Mouse (Mus musculus): ENCODE results near the gene 4933407L21Rik.

4933407L21Rik gene

DNA sequence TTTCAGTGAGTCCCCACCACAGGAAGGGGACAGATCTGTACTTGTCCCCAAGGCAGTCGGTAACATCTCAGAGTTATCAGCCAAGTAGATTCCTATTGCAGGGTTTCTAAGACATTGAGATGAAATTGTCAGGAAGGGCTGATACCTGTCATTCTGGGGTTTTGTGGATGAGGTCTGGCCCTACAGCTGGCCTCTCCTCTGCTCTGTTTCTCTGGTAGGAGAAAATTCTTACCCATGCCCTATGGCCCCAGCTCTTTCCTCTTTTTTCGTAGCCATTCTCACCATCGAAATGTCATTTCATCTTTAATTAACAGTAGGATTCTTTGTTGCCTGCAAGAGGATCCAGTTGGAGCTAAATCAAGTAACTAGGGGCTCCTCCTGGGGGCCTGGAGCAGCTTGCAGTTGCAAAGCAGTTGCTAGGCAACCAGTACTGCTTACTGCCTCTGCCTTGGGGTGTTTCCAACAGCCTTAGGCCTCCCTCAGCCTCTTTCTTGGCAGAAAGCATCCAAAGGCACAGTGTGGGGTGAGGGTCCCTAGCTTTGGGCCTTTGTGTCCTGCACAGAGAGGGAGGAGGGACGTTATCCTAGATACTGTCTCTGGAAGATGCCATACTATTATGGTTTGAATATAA, at the start of gene 4933407L21Rik:
Gene 4933407L21Rik (plus strand): TSS at position 427 of the 631 bp plus-strand sequence.
- no peak for DNase-seq

DNA sequence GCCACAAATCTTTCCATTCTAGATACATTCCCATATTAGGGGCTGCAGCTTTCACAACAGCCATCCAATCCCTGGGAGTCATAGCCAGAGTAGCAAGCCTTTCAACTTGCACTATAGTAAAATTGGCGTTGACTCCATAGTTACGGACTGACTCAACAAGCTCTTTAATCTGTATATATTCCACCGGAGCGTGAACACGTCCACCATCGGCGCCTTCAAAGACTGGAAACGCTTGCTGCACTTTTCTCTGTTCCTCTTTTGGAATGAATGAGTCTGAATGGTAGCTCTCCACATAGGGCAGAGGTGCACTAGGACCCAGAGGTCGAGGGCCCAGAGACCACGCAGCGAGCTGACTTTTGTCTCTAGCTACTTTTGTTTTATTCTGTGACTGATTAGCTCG, 46.3 kb upstream of the 4933407L21Rik start:
- DNase-seq, result no peak

DNA sequence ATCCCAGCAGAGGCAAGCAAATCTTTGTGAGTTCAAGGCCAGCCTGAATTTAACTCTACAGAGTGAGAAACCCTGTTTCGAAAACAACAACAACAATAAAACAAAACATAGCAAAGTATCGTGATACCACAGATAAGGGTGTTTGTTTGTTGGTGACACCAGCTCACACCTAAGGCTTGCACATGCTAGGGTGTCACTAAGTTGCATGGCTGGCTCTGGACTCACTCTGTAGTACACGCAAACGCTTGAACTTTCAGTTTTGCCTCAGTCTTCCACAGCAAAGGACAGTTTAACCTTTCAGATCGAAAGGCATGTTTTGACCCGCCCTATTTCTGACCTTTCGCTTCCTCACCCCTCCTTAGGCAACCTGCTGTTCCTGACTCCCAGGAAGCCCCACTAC, 41.1 kb upstream of the 4933407L21Rik start:
- no peak for DNase-seq

DNA sequence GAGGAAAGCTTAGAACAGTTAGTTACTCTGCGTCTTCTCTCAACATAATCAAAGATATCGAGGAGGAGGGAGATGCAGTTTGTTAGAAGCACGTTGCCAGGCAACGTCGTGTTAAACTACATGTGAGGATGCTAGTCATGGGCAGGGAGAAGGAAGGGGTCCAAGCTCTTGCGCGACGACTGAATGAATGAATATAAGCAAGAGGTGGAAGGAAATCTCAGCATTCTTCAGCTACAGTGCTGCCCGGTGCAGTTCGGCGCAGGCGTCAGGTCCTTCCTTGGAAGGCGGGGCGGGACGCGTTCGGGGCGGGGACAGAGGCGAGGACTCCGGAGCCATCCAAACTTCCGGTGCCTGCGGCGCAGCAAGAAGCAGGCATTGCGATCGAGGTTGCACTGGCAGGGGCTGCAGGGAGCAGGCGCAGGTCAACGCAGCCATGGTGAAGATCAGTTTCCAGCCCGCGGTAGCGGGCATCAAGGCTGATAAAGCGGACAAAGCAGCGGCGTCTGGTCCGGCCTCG, 34.0 kb upstream of the 4933407L21Rik start, which contains the start of gene Itm2c:
Gene Itm2c (plus strand): TSS at position 51 of the 517 bp plus-strand sequence.
- DNase-seq, result peak; percentile 63 to 76

DNA sequence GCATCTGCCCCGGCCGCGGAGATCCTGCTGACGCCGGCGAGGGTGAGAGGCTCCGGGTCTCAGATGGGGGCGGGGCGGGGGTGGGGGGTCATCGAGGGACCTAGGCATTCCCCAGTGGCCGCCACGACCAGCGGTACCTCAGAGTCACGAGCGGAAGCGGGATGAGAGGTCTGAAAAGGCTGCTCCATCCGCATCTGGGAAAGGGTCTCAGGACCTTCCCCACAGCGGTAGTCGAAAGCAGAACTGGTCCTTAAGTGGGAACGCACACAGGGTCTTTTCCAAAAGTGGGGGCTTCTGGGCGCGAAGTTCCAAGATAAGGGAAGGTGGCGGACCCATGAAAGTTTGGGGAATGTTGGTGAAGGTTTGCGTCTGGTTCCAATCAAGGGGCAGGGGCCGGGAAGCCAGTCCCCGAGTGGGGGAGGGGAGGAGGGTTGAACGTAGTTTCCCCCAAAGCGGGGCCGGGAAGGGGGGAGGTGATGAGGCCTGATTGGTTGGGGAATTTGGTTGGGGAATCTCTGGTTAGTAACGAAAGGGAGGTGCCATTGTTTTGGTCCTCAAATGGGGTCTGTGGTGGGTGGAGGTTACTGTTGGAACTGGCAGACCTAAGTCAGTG, 33.4 kb upstream of the 4933407L21Rik start:
- DNase-seq, result peak in 1 of 2 experiments; percentile 28

DNA sequence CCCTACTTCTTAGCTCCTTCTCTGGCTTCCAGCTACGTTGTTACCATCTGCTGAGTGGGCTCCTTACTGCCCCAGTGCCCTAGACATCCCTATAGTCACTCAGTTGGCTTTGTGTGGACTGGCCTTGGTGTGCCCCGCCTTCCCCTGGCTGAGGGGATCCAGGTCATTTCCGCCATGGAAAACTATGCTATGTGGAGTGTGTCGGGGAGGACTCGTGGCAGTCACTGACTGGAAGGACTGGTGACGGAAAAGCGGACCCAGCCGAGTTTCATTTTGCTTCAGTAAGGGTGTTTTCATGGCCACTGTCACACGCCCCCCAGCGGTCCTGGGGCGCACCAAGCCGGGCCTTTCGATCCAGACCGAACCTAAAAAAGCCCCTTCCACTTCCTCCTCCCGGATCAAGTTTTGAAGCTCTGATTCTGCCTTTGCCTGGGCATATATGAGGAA, 32.9 kb upstream of the 4933407L21Rik start:
- peak; percentile 43 to 67 for DNase-seq

DNA sequence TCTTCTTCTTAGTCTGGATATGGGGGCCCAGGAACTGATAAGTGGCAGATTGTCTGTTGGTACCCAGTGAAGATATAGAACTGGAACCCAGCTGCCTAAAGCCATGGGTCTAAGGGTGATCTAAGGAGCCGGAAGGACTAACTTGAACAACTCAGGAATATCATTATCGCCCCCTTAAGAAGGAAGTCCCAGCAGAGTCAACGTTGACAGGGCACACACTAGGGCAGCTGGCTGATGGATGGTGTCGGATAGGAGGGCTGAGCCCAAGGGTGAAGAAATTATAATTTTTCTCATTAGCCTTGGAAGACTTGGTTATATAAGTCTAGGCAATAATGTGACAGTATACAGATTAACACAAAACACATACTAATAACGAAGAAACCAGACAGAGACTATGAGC, 32.2 kb upstream of the 4933407L21Rik start:
- DNase-seq, result no peak

DNA sequence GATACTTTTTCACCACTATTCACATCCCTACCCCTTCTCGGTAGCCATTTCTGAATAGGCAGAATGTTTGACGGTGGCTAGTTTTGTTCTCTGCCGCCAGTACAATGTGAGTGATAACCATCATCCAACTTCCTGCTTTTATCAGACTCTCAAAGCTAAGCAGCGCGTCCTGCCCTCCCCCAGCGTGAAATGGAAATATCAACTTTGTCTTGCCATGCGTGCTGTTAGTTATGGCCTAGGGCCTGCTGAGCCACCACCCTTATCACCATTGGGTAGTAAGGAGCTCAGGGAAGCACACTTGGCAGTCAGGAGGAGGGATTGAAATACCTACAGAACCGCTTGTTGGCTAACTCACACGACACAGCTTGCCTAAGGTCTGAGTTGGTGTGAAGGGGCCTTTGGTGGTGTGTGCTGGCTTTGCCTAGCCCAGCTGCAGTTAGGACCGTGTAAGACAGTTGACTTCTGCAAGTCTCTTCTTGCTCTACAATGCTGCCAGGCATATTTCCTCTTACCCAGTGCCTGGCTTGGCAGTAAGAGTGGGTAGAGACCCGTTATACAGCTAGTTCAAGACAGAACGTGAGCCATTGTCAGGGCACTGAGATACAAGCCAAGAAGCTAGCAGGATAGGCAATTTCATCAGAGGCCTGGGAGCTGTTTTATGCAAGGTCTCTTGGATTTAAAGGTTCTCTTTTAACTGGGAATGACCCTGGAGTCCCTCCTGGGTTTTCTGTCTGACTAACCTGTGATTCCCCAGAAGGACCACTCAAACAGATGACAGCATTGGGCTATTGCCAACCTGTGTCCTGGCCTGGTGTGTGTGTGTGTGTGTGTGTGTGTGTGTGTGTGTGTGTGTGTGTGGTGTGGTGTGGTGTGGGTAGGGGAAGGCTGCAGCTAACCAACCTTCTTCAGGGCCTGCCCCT, 31.2 kb upstream of the 4933407L21Rik start:
- DNase-seq, result no peak

DNA sequence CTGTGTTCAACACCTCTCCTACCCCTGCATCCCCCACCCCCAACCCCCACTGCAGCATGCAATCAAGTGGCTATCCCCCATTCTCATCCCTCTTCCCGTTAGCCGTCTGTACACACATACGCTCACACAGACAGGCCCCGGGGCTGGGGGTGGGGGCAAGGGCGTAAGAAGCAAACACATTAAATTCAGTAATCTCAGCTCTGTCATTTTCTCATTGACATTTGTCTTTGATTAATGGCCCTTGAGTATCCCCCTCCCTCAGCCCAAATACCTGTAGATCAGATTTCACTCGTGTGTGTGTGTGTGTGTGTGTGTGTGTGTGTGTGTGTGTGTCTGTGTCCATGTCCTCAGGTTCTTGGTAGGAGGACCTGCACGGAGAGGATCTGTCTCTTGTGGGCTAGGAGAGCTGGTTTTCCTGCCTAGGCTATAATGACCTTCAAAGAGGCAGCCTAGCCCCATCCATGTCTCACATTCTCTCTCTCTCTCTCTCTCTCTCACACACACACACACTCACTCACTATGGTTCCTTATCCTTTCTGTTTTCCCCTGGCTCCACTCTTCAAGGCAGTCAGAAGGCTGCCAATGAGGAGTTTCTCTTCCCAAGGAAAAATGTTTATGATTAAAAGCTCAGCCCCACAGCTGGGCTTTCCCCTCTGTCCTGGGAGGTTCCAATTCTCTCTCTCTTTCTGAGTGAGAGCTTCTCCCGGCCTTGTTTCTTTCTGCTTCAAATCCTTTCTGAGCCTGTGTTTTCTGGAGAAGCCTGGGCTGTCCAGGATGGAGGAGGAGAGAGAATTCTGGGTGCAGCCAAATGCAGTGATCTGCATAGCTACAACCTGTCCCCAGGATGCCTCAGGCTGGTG, 30.2 kb upstream of the 4933407L21Rik start:
- DNase-seq, result no peak

DNA sequence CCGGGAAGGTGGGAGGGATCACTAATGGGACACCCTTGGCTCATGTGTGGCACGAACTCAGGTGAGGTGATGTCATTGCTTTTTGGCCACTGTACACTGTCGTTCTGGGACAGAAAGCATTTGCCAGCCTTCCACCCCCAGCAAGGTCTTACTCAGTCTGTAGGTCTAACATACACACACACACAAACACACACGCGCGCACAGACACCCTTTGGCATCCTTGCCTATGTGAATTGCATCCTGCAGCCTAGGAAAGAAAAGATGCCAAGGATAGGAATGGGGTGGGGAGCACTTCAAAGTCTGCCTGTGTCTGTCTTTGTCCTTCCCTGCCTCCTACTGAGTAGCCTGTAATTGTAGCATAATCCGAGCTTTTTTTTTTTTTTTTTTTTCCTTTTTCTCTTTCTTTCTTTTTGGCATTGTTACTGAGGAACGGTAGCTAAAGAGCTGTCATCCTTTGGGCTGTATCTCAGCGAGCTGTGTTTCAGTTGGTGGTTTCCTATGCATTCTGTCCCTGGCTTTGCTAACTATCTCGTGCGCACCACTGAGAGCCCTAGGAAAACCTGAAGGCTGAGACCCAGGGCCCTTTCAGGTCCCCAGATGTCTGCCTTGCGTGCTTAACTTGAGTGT, 29.4 kb upstream of the 4933407L21Rik start:
- no peak for DNase-seq

DNA sequence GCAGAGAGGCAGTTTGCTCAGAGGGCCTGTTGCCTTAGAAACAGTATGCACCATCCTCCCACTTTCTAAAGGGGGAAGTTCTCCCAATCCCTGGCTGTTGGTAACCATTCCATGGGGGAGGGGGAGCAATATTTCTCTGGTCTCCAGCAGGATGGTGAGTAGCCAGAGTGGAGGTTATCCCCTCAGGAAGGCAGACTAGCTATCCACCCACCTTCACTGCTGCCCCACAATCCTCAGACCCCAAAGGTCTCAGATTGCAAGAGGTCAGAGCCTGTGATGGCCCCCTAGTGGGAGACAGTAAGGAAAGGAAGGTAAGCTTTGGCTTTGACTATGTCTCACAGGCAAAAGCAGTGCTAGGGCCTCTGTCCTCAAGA, 28.9 kb upstream of the 4933407L21Rik start:
- DNase-seq, result no peak

DNA sequence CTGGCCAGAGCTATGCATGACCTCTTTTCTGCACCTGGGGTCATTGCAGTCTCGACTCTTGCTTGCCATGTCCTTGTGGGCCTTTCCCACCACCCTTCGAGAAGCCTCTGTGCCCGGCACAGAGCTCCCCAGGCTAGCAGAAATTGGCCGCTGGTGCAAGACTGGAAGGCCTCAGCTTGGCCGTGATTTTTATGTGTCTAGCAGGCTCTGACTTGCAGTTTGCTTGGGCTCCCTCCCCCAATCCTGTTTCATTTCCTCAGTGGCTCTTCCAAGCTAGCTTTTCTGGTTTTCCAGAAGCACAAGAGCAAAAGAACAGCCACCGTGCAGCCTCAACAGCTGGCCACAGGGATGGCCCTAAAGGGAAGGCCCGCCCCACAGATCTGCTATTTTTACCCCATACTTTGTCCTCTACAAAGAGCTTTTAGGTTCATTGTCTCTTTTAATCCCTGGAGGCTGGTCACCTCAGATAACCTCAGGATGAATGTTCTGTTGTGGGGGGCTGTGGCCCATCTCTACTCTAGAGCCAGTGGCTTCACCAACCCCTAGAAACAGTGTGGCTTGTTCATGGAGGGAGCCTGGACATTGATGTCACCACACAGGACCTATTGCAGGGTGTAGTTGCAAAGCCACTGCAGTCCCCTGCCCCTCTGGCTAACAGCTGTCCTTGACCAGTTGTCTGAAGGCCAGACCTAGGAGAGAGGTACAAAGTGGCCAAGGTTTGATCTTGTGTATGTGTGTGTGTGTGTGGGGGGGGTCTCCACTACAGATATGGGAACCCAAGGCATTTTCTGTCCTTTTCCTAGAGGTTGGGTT, 27.6 kb upstream of the 4933407L21Rik start:
- no peak for DNase-seq

DNA sequence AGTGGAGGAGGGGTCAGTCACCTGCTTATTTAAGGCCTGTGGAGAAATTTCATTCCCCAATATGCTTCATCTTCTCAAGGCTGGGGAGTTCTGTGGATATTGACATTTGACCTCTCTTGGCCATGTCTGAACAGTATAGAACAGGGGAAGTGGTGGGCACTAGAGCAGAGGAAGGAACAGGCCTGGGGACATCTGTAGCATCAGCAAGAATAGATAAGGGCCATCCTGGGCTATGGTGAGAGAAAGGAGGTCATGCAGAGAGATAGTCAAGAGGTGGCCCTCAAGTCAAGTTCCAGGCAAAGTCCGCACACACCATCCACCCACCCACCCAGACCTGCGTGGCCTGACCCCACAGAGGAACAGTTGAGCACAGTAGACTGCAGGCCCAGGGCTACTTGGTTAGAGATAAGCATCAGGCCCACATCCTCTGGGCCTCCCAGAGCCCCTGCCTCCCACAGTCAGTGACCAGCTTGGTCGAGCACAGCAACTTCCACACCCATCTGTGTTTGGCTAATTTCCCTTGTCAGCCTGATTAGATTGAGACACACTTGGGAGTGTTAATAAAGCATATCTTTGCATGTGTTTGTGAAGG, 26.7 kb upstream of the 4933407L21Rik start:
- no peak for DNase-seq

DNA sequence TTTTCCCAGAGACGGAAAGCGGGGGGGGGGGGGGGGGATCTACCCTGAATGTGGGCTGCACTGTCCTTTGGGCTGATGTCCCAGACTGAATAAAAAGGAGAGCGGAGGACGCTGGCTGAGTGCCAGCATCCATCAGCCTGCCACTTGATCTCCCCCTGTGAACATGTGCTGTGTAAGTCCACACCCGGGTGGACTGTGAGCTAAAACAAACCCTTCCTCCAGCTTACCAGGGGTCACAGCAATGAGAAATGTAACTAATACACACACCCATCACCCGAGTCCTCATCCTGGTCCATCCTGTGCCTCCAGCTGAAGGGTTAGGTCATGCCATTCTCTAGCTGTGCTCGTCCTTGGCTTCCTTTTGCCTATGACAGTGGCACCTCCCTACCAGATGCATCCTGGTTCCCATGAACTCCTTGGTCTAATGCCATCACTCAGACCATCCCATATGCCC, 26.1 kb upstream of the 4933407L21Rik start:
- DNase-seq, result no peak

DNA sequence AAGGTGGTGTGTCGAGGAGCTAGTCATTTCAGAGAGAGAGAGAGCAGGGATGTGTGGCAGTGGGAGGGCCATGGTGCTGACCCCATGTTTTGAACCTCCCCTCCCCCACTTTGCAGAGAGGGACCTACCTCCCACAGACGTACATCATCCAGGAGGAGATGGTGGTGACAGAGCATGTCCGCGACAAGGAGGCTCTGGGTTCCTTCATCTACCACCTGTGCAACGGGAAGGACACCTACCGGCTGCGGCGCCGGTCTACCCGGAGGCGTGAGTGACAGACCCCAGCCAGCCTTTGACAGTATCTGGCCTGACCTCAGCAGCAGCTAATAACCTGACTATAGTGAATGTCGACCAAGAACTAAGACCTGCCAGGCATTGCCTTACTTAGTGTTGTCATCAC, 21.4 kb upstream of the 4933407L21Rik start:
- no peak for DNase-seq

DNA sequence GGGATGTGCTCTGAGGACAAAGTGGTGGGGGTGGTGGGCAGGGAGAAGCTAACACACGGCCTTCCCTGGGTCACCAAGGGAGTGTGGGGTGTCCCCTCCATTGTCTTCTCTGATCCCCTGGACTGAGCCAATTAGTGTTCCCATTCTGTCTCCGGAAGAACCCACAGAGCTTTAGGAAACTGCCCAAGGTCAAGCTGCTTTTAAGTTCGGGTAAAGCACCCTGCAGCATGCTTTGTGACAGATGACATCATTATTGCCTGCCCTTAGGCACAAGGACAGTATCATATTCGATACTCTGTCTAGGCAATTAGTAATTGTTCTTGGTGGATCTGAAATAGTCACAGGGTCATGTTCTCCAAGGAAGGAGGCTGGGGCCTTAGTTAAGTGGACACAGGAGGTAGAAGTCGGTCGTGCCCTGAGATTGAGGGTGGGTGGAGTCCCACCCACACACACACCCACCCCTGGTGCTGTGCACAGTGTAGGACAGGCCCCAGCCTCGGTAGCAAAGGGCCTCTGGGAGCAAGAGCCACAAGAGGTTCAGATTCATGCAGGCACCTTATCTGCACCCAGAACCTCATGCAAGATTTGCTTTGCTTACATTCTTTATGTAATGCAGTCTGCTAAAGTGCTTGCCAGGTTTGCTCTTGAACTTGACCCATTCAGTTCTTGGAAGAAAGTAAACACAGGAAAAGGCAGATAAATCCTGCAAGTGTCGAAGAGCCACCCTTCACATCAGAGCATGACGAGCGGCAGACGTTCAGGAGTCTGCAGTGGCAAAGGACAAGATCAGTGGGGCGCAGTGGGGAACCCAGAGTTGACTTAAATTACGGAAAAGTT, 19.3 kb upstream of the 4933407L21Rik start:
- no peak for DNase-seq

DNA sequence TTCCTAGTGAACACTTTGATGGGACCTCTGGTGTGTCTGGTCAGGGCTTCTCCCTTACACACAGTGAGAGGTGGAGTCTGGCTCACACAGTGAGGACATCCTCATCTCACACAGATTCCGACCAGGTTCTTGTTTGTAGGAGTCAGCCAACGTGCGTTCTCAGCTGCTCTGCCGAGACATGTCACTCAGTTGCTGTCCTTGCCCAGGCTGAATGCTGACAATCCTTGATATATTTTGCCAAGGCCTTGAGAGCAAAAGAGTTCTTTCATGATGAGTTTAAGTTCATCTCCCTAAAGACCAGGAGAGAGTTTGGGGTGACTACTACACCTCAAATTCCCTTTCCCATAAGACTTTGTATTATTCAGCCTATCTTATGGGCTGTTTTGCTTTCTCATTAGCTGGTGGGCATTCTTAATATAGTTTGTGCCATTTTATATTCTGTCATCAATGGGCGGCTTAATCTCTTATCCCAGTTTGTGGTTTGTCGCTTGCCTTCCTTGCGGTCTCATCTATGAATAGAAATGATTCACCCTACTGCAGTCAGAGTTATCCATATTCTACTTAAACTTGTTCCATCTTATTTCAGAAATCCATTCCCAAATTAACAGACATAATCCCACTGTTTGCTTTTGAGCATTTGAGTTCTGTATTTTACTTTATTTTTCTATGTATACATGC, 15.1 kb upstream of the 4933407L21Rik start:
- DNase-seq, result no peak

DNA sequence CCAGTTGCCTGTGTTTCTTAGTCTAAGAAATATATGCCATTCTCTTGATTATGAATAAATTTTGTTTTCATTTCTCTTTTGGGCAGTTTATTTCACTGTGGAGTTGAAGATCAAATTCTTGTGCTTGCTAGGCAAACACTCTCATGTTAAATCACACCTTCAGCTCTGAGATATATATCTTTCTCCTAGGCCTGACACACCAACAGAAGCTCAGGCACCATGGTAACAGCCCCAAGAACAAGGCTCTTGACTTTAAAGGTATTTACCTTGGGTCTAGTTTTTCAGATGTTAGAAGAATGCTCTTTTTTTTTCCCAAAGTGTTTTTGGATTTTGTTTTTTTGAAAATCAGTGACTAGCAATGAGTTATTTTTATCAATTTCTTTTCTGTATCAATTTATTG, 12.4 kb upstream of the 4933407L21Rik start:
- no peak for DNase-seq

All from spleen, adult 18-20 months (tissue).